Mouse (Mus musculus): ENCODE results near the gene Zkscan4. TPM values are rescaled to one million over a fixed set of nuclear protein-coding genes. Genes with fewer than 3 reads are reported as not detected.

The Zkscan4 gene
- polyA plus RNA-seq, 1 experiment = 0.56 TPM

DNA sequence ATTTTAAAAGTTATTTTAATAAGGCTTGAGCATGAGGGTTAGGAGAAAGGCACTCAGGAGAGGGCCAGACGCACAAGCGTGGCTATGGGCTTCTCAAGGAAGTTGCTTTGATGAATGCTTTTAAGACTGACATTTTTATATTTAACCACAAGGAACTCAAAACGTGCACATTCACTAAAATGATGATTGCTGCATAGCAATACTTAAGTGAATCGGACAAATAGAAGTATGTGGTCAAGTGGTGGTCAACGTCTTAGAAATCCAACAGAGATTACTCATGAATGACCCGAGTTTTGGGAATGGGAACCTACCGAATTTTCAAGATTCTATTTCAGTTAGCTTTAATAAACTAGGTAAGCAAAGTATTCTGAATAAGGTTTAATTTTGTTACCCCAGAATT is 51.4 kb downstream of the Zkscan4 start:
- Histone ChIP-seq H3K36me3 (ENCODE audit: control insufficient read depth, insufficient read depth, low read length) (peaks cover 3% of the 10 kb centered on the region), H3K27me3 (replicated peaks; ENCODE audit: control insufficient read depth, insufficient read depth, low read length) (no peaks in the 10 kb centered on the region), H3K27ac (ENCODE audit: insufficient read depth, low read depth, low read length) (no peak overlapping the region), H3K4me1 (ENCODE audit: control insufficient read depth, insufficient read depth, low read length) (no peaks in the 10 kb centered on the region; the same call in 1 of the 2 replicates), H3K4me3 (ENCODE audit: insufficient read depth, low read depth, low read length) (no peak overlapping the region)
- DNase-seq = no peak
- TF ChIP-seq POLR2A (IDR thresholded peaks at IDR 0.05; ENCODE audit: low read depth, low read length) (no peak), CTCF (conservative IDR thresholded peaks at IDR 0.05; ENCODE audit: insufficient read depth, insufficient read length, low read depth, low read length) (no peak)
- 41% methylated on average over 7 of the region's 7 CpGs for WGBS

DNA sequence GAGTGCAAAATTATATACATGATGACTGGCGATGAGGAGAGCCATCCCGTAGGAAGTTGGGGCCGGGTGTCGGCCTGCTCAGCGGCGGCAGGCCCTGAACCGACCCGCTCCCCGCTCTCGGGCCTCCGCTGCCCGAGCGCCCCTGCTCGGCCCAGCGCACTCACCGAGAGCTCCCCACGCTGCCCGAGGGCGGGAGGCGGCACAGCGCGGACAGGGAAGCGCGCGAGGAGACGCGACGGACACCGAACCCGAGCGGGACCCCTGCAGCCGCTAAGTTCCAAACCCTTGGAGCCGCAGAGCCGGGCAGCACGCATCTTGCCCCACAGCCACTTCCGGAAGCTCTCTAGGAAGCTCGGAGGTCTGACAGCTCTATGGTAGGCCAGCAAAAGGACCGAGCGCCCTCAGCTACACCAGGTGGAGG is 52.1 kb downstream of the Zkscan4 start, which contains the start of gene Zkscan8:
Zkscan8 (minus strand) TSS at position 340 of the 421 bp plus-strand sequence.
- Histone ChIP-seq H3K27me3 (replicated peaks; ENCODE audit: control insufficient read depth, insufficient read depth, low read length) (no peaks in the 10 kb centered on the region), H3K4me1 (ENCODE audit: control insufficient read depth, insufficient read depth, low read length) (no peaks in the 10 kb centered on the region; the same call in 1 of the 2 replicates), H3K27ac (ENCODE audit: insufficient read depth, low read depth, low read length) (peak within 1 kb of the TSS; percentile 30; the same call in 1 of the 2 replicates), H3K4me3 (ENCODE audit: insufficient read depth, low read depth, low read length) (peak within 1 kb of the TSS; percentile 83), H3K36me3 (ENCODE audit: control insufficient read depth, insufficient read depth, low read length) (peaks cover 2% of the 10 kb centered on the region)
- TF ChIP-seq POLR2A (IDR thresholded peaks at IDR 0.05; ENCODE audit: low read depth, low read length) (no peak), CTCF (conservative IDR thresholded peaks at IDR 0.05; ENCODE audit: insufficient read depth, insufficient read length, low read depth, low read length) (no peak)
- WGBS = under 1% methylated on average over 39 of the region's 39 CpGs
- peak; percentile 94 for DNase-seq

Other genes starting within 250 kb of the Zkscan4 start
- not detected in 2 replicates for gene Gpx5, start 186.2 kb upstream of the Zkscan4 start, polyA plus RNA-seq (2012; rRNA removed)
- gene Gpx6, start 166.8 kb upstream of the Zkscan4 start, polyA plus RNA-seq (2012; rRNA removed) = 24.6 and 28.9 TPM in 2 replicates
- gene Olfr1367, start 132.0 kb upstream of the Zkscan4 start, polyA plus RNA-seq (2012; rRNA removed) = not detected in 2 replicates
- gene Zscan12, start 116.1 kb upstream of the Zkscan4 start, polyA plus RNA-seq (2012; rRNA removed) = 1.6 TPM in 2 replicates
- gene Zkscan3, start 76.2 kb upstream of the Zkscan4 start, polyA plus RNA-seq (2012; rRNA removed) = 18.4 and 20.6 TPM in 2 replicates
- gene Pgbd1, start 37.8 kb upstream of the Zkscan4 start, polyA plus RNA-seq (2012; rRNA removed) = 1.1 and 1.2 TPM in 2 replicates
- 13.7 and 14.7 TPM in 2 replicates for gene Zscan26, start 25.2 kb upstream of the Zkscan4 start, polyA plus RNA-seq (2012; rRNA removed)
- gene Nkapl, start 10.4 kb upstream of the Zkscan4 start, polyA plus RNA-seq (2012; rRNA removed) = 0.13 and 0.23 TPM in 2 replicates
- not detected in 2 replicates for gene Gm10065, start 534 bp downstream of the Zkscan4 start, polyA plus RNA-seq (2012; rRNA removed)
- gene AK157302, start 16.3 kb downstream of the Zkscan4 start, polyA plus RNA-seq (2012; rRNA removed) = 0.26 and 0.34 TPM in 2 replicates
- gene Gm11273, start 22.5 kb downstream of the Zkscan4 start, polyA plus RNA-seq (2012; rRNA removed) = 54.6 and 55.1 TPM in 2 replicates
- gene Zkscan8, start 52.2 kb downstream of the Zkscan4 start, polyA plus RNA-seq (2012; rRNA removed) = 3.0 and 4.2 TPM in 2 replicates
- not detected in 2 replicates for gene Olfr1366, start 63.9 kb downstream of the Zkscan4 start, polyA plus RNA-seq (2012; rRNA removed)
- gene Olfr1535, start 81.0 kb downstream of the Zkscan4 start, polyA plus RNA-seq (2012; rRNA removed) = not detected in 2 replicates
- gene Olfr1364, start 102.9 kb downstream of the Zkscan4 start, polyA plus RNA-seq (2012; rRNA removed) = not detected in 2 replicates
- gene Olfr1362, start 135.1 kb downstream of the Zkscan4 start, polyA plus RNA-seq (2012; rRNA removed) = not detected in 2 replicates
- gene Olfr11, start 163.6 kb downstream of the Zkscan4 start, polyA plus RNA-seq (2012; rRNA removed) = not detected in 2 replicates
- gene Olfr1361, start 184.5 kb downstream of the Zkscan4 start, polyA plus RNA-seq (2012; rRNA removed) = not detected in 2 replicates
- gene Olfr1360, start 198.5 kb downstream of the Zkscan4 start, polyA plus RNA-seq (2012; rRNA removed) = not detected in 2 replicates
- gene Olfr1359, start 219.2 kb downstream of the Zkscan4 start, polyA plus RNA-seq (2012; rRNA removed) = not detected in 2 replicates
- 1.0 TPM in 1 of 2 replicates, not detected in the other for gene Hist1h2bl, start 237.2 kb downstream of the Zkscan4 start, polyA plus RNA-seq (2012; rRNA removed)
- 0.49 and 1.2 TPM in 2 replicates for gene Hist1h2ai, start 237.5 kb downstream of the Zkscan4 start, polyA plus RNA-seq (2012; rRNA removed)
- 1.1 and 2.2 TPM in 2 replicates for gene Hist1h3h, start 238.8 kb downstream of the Zkscan4 start, polyA plus RNA-seq (2012; rRNA removed)
- 0.24 and 0.38 TPM in 2 replicates for gene Hist1h2bm, start 243.1 kb downstream of the Zkscan4 start, polyA plus RNA-seq (2012; rRNA removed)

Data from kidney, adult 2 months (tissue).